Mouse (Mus musculus): ENCODE measurements around the gene Olfr18. TPM values are rescaled to one million over a fixed set of nuclear protein-coding genes. Genes with fewer than 3 reads are reported as not detected.
"Not testable (repeated sequence)": the region's sequence is repeated elsewhere in the genome, so short reads cannot be mapped to it uniquely, and the experiment has no call there.

The Olfr18 gene
- 0.05 TPM in 1 of 2 replicates, not detected in the other for polyA plus RNA-seq (2014; fragmentation: Nextera tagmentation; extraction: Ambion mirVana)

DNA sequence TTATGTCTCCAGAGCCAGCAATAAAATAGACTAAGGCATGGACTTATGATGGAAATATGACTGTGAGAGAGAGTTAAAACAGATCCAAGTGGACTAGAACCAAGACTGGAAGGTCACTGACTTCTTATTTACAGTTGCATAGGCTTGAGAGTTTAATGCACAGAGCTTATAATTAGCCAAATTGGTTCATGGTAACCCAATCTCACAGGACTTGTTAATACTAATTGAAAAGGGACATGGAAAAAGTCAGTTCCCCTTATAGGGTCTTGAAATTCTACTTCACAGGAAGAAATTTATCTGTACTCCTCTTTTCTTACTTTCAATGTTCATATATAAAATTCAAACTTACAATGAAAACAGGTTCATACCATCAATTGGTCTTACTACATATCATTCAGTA, at the start of gene Olfr18:
Gene Olfr18 (minus strand): TSS at position 101 of the 400 bp plus-strand sequence.
- ATAC-seq (ENCODE audit: low FRiP score) (no peak), DNase-seq (ENCODE audit: low spot score, missing footprints) (no peak)
- no peak within 1 kb of the TSS for H3K27ac ChIP-seq (ENCODE audit: low read depth, low read length)
- H3K27me3 ChIP-seq (ENCODE audit: control insufficient read depth, insufficient read depth, low read length): no peaks in the 10 kb centered on the region
- H3K9me3 ChIP-seq (ENCODE audit: control insufficient read depth, low read length): no peaks in the 10 kb centered on the region
- no peak within 1 kb of the TSS for H3K4me2 ChIP-seq
- H3K36me3 ChIP-seq (ENCODE audit: control insufficient read depth, insufficient read depth, low read length): no peaks in the 10 kb centered on the region
- H3K4me3 ChIP-seq (ENCODE audit: low read depth, low read length): no peak within 1 kb of the TSS
- H3K9ac ChIP-seq (ENCODE audit: low read length): no peak within 1 kb of the TSS
- no peaks in the 10 kb centered on the region for H3K4me1 ChIP-seq (ENCODE audit: control insufficient read depth, insufficient read depth, low read length)

DNA sequence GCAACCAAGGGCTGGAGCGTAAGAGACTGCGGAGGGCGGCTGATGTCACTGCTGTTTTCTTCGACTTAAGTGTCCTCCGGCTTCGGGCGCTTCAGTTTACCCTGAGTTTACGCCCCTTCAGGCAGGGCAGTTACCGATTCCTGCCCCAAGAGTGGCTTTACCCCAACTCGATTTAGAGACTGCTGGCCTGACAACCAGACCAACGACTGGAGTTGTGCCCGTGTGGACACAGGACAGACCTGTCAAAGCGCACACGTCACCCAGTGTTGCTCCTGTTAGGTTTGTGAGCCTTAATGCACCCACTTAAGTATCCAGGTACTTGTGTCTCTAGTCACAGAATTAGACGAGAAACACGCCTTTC, 49.4 kb upstream of the Olfr18 start:
- Histone ChIP-seq H3K9ac (ENCODE audit: low read length) (peak overlapping the region; percentile 71), H3K4me3 (ENCODE audit: low read depth, low read length) (peak overlapping the region; percentile 53), H3K4me1 (ENCODE audit: control insufficient read depth, insufficient read depth, low read length) (peaks cover 4% of the 10 kb centered on the region; the same call in 1 of the 2 replicates), H3K9me3 (ENCODE audit: control insufficient read depth, low read length) (peaks cover 2% of the 10 kb centered on the region; the same call in 1 of the 2 replicates), H3K27ac (ENCODE audit: low read depth, low read length) (no peak overlapping the region), H3K36me3 (ENCODE audit: control insufficient read depth, insufficient read depth, low read length) (no peaks in the 10 kb centered on the region), H3K4me2 (peak overlapping the region; percentile 65), H3K27me3 (ENCODE audit: control insufficient read depth, insufficient read depth, low read length) (no peaks in the 10 kb centered on the region)
- WGBS: 19% methylated on average over 16 of the region's 16 CpGs
- DNase-seq (ENCODE audit: low spot score, missing footprints) (no peak), ATAC-seq (ENCODE audit: low FRiP score) (peak; percentile 81; the same call in 1 of the 2 replicates)

DNA sequence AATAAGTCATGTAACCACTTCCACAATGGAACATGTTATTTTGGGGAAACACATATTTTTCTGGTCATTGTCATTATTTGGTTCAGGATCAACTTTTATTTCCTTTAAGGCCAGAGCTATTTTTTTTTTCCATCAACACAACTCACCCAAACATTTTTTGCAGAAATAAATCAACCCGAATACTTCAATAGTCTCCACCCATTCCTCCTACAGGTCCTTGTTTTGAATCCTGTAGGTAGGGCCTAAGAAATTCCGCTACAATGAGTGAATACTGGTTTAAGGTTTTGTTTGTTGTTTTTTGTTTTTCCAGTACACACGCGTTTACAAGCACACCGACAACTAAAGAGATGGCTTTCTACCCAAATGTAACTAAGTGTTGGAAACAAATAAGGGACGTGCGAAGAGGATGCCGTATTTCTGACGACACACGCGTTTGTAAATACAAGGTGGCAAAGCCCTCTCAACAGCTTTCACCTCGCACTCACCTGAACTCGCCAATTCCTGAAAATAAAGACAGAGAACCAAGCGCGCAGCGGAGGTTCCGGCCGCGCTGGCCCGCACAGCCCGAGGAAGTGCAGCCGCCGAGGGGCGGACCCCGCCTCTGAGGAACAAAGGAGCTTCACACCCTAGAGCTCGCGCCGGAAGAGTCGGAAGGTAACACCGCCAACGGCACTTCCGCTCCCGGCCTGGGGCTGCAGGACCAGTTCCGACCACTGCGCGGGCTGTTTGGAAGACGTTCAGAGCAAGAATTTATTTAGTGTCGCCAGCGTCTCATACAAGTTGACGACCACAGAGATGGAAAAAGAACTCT, 48.8 kb upstream of the Olfr18 start, which contains the start of gene Zfp560:
Gene Zfp560 (minus strand): TSS at position 646 of the 811 bp plus-strand sequence.
- H3K27me3 ChIP-seq (ENCODE audit: control insufficient read depth, insufficient read depth, low read length): no peaks in the 10 kb centered on the region
- H3K4me3 ChIP-seq (ENCODE audit: low read depth, low read length): peak within 1 kb of the TSS; percentile 53
- ATAC-seq (ENCODE audit: low FRiP score) (peak; percentile 100), DNase-seq (ENCODE audit: low spot score, missing footprints) (peak; percentile 100)
- peak within 1 kb of the TSS; percentile 71 for H3K9ac ChIP-seq (ENCODE audit: low read length)
- no peak within 1 kb of the TSS for H3K27ac ChIP-seq (ENCODE audit: low read depth, low read length)
- 3% methylated on average over 40 of the region's 40 CpGs for WGBS
- no peaks in the 10 kb centered on the region for H3K36me3 ChIP-seq (ENCODE audit: control insufficient read depth, insufficient read depth, low read length)
- peaks cover 2% of the 10 kb centered on the region; the same call in 1 of the 2 replicates for H3K9me3 ChIP-seq (ENCODE audit: control insufficient read depth, low read length)
- peak within 1 kb of the TSS; percentile 65 for H3K4me2 ChIP-seq
- H3K4me1 ChIP-seq (ENCODE audit: control insufficient read depth, insufficient read depth, low read length): peaks cover 4% of the 10 kb centered on the region; the same call in 1 of the 2 replicates

DNA sequence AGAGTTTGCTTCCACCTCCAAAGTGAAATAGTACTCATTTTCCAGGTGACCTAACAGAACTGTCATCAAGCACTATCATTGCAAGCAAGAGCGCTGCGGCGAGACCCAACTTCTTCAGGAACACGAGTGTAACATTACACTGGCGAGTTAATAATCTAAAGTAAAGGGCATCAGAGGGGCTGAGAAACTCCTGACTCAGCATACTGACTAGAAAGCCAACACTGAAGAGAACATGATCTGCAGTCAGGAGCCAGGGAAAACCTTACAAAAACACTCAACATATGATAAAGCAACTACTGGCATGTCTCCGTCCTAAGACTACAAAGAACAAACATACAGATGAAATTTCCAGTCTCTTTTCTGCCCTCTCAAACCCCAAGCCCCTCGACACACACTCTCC, 47.8 kb upstream of the Olfr18 start:
- Histone ChIP-seq H3K4me3 (ENCODE audit: low read depth, low read length) (no peak overlapping the region), H3K4me1 (ENCODE audit: control insufficient read depth, insufficient read depth, low read length) (peaks cover 4% of the 10 kb centered on the region; the same call in 1 of the 2 replicates), H3K36me3 (ENCODE audit: control insufficient read depth, insufficient read depth, low read length) (no peaks in the 10 kb centered on the region), H3K27ac (ENCODE audit: low read depth, low read length) (no peak overlapping the region), H3K9me3 (ENCODE audit: control insufficient read depth, low read length) (peaks cover 2% of the 10 kb centered on the region; the same call in 1 of the 2 replicates), H3K27me3 (ENCODE audit: control insufficient read depth, insufficient read depth, low read length) (no peaks in the 10 kb centered on the region), H3K9ac (ENCODE audit: low read length) (no peak overlapping the region), H3K4me2 (peak overlapping the region; percentile 65; the same call in 1 of the 2 replicates)
- 93% methylated on average over 7 of the region's 7 CpGs for WGBS
- ATAC-seq (ENCODE audit: low FRiP score): no peak
- DNase-seq (ENCODE audit: low spot score, missing footprints): no peak

DNA sequence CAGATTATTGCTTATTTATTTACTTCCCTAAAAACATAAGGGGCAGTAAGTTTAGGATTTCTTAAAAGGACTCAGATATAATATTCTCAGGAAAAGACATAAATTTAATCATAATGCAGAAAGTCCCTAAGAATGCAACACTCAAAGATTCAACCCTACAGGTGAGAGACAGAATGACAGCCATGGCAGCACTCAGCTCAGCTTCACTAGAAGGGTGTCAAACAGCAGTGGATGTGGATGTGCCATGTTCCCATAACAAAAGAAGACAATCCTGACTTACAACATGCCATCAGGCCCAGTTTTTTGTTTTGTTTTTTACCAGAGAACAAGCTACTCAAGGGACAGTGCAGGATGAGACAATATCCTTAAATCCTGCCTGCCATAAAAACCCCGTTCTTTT, 38.8 kb upstream of the Olfr18 start:
- H3K27ac ChIP-seq (ENCODE audit: low read depth, low read length): no peak overlapping the region
- H3K36me3 ChIP-seq (ENCODE audit: control insufficient read depth, insufficient read depth, low read length): no peaks in the 10 kb centered on the region
- H3K27me3 ChIP-seq (ENCODE audit: control insufficient read depth, insufficient read depth, low read length): no peaks in the 10 kb centered on the region
- ATAC-seq (ENCODE audit: low FRiP score): no peak
- H3K9ac ChIP-seq (ENCODE audit: low read length): no peak overlapping the region
- peaks cover 6% of the 10 kb centered on the region; the same call in 1 of the 2 replicates for H3K9me3 ChIP-seq (ENCODE audit: control insufficient read depth, low read length)
- H3K4me1 ChIP-seq (ENCODE audit: control insufficient read depth, insufficient read depth, low read length): no peaks in the 10 kb centered on the region
- no peak overlapping the region for H3K4me2 ChIP-seq
- 97% methylated on average over 1 of the region's 1 CpGs for WGBS
- no peak for DNase-seq (ENCODE audit: low spot score, missing footprints)
- H3K4me3 ChIP-seq (ENCODE audit: low read depth, low read length): no peak overlapping the region

DNA sequence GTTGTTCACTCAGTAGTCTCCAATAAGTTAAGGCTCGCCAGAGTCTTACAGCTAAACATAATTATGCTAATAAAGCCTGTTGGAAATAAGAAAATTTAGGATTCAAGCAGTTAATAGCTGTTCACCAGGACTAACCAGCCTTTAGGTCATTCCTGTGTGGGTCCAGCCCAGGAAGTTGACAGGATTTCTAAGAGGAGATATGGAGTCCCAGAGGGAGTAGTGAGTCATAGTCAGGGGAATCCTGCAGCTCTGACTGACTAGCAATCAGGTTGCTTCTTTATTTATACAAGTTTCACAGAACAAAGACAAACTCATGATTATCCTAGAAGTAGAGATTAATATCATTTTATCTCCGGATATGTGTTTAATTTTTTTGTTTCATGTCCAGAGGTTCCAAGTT, 31.4 kb upstream of the Olfr18 start:
- no peak overlapping the region for H3K4me3 ChIP-seq (ENCODE audit: low read depth, low read length)
- no peaks in the 10 kb centered on the region for H3K27me3 ChIP-seq (ENCODE audit: control insufficient read depth, insufficient read depth, low read length)
- no peak overlapping the region for H3K9ac ChIP-seq (ENCODE audit: low read length)
- no peak overlapping the region for H3K27ac ChIP-seq (ENCODE audit: low read depth, low read length)
- no peaks in the 10 kb centered on the region for H3K4me1 ChIP-seq (ENCODE audit: control insufficient read depth, insufficient read depth, low read length)
- WGBS: 88% methylated on average over 2 of the region's 2 CpGs
- no peaks in the 10 kb centered on the region for H3K36me3 ChIP-seq (ENCODE audit: control insufficient read depth, insufficient read depth, low read length)
- peaks cover 10% of the 10 kb centered on the region for H3K9me3 ChIP-seq (ENCODE audit: control insufficient read depth, low read length)
- no peak overlapping the region for H3K4me2 ChIP-seq
- ATAC-seq (ENCODE audit: low FRiP score) (no peak), DNase-seq (ENCODE audit: low spot score, missing footprints) (no peak)

DNA sequence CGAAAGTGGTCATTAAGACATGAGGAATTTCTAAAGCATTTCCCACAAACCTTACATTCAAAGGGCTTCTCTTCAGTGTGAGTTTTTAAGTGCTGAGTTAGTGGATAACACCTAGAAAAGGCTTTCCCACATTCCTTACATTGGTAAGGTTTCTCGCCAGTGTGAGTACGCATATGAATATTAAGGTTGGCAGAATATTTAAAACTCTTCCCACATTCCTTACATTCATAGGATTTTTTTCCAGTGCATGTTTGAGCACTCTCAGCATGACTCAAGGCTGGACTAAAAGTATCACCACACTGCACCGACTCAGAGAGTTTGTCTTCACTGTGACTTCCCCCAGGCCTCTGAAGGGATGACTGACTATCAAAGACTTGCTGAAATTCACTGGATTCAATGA, 12.6 kb upstream of the Olfr18 start:
- no peak overlapping the region for H3K4me3 ChIP-seq (ENCODE audit: low read depth, low read length)
- DNase-seq (ENCODE audit: low spot score, missing footprints): no peak
- no peak for ATAC-seq (ENCODE audit: low FRiP score)
- no peaks in the 10 kb centered on the region for H3K4me1 ChIP-seq (ENCODE audit: control insufficient read depth, insufficient read depth, low read length)
- WGBS: 91% methylated on average over 4 of the region's 4 CpGs
- peaks cover 13% of the 10 kb centered on the region; the same call in 1 of the 2 replicates for H3K36me3 ChIP-seq (ENCODE audit: control insufficient read depth, insufficient read depth, low read length)
- H3K9me3 ChIP-seq (ENCODE audit: control insufficient read depth, low read length): peaks cover 3% of the 10 kb centered on the region; the same call in 1 of the 2 replicates
- H3K27ac ChIP-seq (ENCODE audit: low read depth, low read length): no peak overlapping the region
- H3K9ac ChIP-seq (ENCODE audit: low read length): no peak overlapping the region
- no peaks in the 10 kb centered on the region for H3K27me3 ChIP-seq (ENCODE audit: control insufficient read depth, insufficient read depth, low read length)
- no peak overlapping the region for H3K4me2 ChIP-seq

DNA sequence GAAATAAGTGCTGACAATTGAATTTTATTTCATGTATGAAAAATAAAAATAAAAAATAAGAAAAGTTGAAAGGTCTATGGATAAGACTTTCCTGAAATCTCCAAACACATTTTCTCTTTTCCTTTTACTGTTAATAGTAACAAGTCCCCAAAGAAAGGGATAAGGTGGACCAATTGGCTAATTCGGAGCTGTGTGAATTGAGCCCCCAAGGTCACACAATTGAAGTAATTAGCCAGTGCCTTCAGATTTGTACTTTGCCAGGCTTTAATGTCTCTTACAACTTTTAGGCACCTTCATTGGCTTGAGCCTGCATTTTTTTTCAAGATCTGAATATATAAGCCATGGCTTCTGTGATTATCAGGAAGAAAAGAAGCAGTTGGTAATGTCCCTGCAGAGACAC, 37.7 kb downstream of the Olfr18 start, which contains the start of gene Olfr873:
Gene Olfr873 (plus strand): TSS at position 301 of the 400 bp plus-strand sequence.
- Histone ChIP-seq H3K27ac (ENCODE audit: low read depth, low read length) (no peak within 1 kb of the TSS), H3K9ac (ENCODE audit: low read length) (no peak within 1 kb of the TSS), H3K4me3 (ENCODE audit: low read depth, low read length) (no peak within 1 kb of the TSS), H3K36me3 (ENCODE audit: control insufficient read depth, insufficient read depth, low read length) (no peaks in the 10 kb centered on the region), H3K4me2 (no peak within 1 kb of the TSS), H3K27me3 (ENCODE audit: control insufficient read depth, insufficient read depth, low read length) (no peaks in the 10 kb centered on the region), H3K9me3 (ENCODE audit: control insufficient read depth, low read length) (no peaks in the 10 kb centered on the region; the same call in 1 of the 2 replicates), H3K4me1 (ENCODE audit: control insufficient read depth, insufficient read depth, low read length) (no peaks in the 10 kb centered on the region)
- ATAC-seq (ENCODE audit: low FRiP score) (no peak), DNase-seq (ENCODE audit: low spot score, missing footprints) (no peak)
- WGBS: 77% methylated on average over 1 of the region's 1 CpGs

DNA sequence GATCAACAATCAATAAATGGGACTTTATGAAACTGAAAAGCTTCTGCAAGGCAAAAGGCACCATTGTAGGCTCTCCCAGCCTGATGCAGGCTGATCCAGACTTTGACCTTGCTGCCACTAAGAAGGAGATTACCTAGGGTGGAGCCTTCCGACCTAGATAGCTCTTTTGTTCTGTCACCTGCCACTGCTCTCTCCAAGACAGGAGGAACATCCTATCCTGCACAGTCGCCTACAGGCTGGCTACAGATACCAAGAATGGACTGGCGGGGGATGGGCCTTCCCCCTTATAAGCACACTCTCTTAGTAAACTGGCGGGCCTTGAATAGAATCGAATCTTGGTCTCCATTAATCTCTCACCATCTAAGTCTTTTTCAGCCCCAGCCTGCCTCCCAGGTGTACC, 40.3 kb downstream of the Olfr18 start:
- not testable (repeated sequence) for H3K4me2 ChIP-seq; H3K9ac ChIP-seq (ENCODE audit: low read length); H3K4me3 ChIP-seq (ENCODE audit: low read depth, low read length); DNase-seq (ENCODE audit: low spot score, missing footprints); ATAC-seq (ENCODE audit: low FRiP score); H3K4me1 ChIP-seq (ENCODE audit: control insufficient read depth, insufficient read depth, low read length); H3K27me3 ChIP-seq (ENCODE audit: control insufficient read depth, insufficient read depth, low read length); H3K27ac ChIP-seq (ENCODE audit: low read depth, low read length); H3K9me3 ChIP-seq (ENCODE audit: control insufficient read depth, low read length); H3K36me3 ChIP-seq (ENCODE audit: control insufficient read depth, insufficient read depth, low read length)
- WGBS: 82% methylated on average over 5 of the region's 5 CpGs
